Mouse (Mus musculus) liver, embryonic 16.5 days (tissue): ENCODE measurements around the gene Pcdh10. TPM values are rescaled to one million over a fixed set of nuclear protein-coding genes. Genes with fewer than 3 reads are reported as not detected.

Experiments used
- ATAC-seq: fragments of 200-750 bp; cut with Nextera tagmentation; 2 replicates; pipeline ENCODE4 v1.8.0; 2017; ENCODE audit warnings: low read depth, mild to moderate bottlenecking, moderate number of reproducible peaks, moderate library complexity
- H3K27ac ChIP-seq: fragments of 300-500 bp; sonication (generic); 2 replicates; pipeline ENCODE4 v1.5.1; 2014; ENCODE audit warnings: mild to moderate bottlenecking, low read length
- H3K27me3 ChIP-seq: fragments of 300-500 bp; sonication (generic); 2 replicates; pipeline ENCODE4 v1.6.1; 2014; ENCODE audit warnings: low read depth, low read length, mixed read lengths; ENCODE audit not compliant: control insufficient read depth, insufficient read depth
- H3K36me3 ChIP-seq: fragments of 300-500 bp; sonication (generic); 2 replicates; pipeline ENCODE4 v1.6.1; 2014; ENCODE audit warnings: mild to moderate bottlenecking; ENCODE audit not compliant: control insufficient read depth, insufficient read depth
- H3K4me1 ChIP-seq: fragments of 300-500 bp; sonication (generic); 2 replicates; pipeline ENCODE4 v1.6.1; 2014; ENCODE audit warnings: low read depth, low read length, mixed read lengths; ENCODE audit not compliant: control insufficient read depth
- H3K4me2 ChIP-seq: fragments of 300-500 bp; sonication (generic); 2 replicates; pipeline ENCODE4 v1.6.1; 2014; ENCODE audit warnings: low read depth, low read length, mixed read lengths
- H3K4me3 ChIP-seq: fragments of 300-500 bp; sonication (generic); 2 replicates; pipeline ENCODE4 v1.5.1; 2014; ENCODE audit warnings: low read depth, mild to moderate bottlenecking, low read length
- H3K9ac ChIP-seq: fragments of 300-500 bp; sonication (generic); 2 replicates; pipeline ENCODE4 v1.6.1; 2014; ENCODE audit warnings: low read depth, low read length
- H3K9me3 ChIP-seq: fragments of 300-500 bp; sonication (generic); replicated peaks from 2 replicates; pipeline ENCODE4 v1.6.1; 2016; ENCODE audit warnings: low read length; ENCODE audit not compliant: control insufficient read depth
- WGBS: fragments of 180-500 bp; shearing (Covaris S2); extraction: QIAGEN DNeasy Blood & Tissue Kit; methylation state at CpG from one replicate; pipeline ENCODE4 v1.1.7; 2014; ENCODE audit not compliant: insufficient replicate concordance; 5-methylcytosine and 5-hydroxymethylcytosine counted together
- polyA plus RNA-seq: library from polyadenylated mRNA; unstranded; fragments of >200 nt; fragmentation: Nextera tagmentation; extraction: Ambion mirVana; gene quantifications from 2 replicates; pipeline ENCODE4 v1.2.1, GENCODE M21; 2015

The Pcdh10 gene
- not detected in 2 replicates for polyA plus RNA-seq

DNA sequence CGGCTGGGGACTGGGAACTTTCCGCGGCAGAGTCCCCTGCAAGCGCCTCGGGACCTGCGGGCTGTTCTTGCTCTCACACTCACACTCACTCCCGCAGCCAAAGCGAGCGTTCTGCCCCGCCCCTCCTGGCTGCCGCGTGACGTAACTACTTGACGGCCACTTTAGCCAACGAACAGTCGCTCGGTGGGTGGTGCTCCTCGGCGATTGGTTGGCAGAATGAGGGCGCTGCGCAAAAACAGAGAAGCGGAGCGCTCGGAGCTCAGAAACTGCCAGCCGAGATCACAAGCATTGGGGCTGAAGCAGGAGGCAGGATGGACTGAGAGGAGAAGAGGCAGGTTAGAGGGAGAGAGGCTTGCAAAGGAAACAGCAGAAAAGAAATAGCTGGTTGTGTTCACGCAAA lies at the start of gene Pcdh10:
Gene Pcdh10 (plus strand): TSS at position 254 of the 400 bp plus-strand sequence.
- Histone ChIP-seq H3K27me3 (peaks cover 69% of the 10 kb centered on the region), H3K4me1 (peaks cover 3% of the 10 kb centered on the region), H3K4me2 (peak within 1 kb of the TSS; percentile 63), H3K9me3 (no peaks in the 10 kb centered on the region), H3K4me3 (peak within 1 kb of the TSS; percentile 42), H3K27ac (no peak within 1 kb of the TSS), H3K36me3 (no peaks in the 10 kb centered on the region), H3K9ac (no peak within 1 kb of the TSS)
- WGBS = under 1% methylated on average over 26 of the region's 26 CpGs
- ATAC-seq = peak; percentile 83

DNA sequence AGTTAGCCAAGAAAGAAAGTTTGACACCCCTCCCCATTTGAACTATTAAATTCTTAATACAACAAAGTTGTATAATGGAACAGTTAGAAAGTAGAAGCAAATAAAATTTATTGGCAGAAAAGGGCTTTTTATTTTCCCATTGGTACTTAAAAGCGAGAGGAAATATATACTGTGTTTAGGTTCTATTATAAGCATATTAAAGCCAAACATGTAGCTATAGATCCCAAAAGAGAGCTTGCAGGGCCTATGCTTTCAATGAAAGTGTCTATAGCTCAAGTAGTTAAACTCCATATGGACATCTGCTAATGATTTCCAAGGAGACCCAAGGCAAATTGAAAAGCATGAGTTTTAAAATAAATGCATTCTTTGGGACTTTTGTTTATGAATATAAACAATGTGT lies 22.3 kb upstream of the Pcdh10 start:
- no peak overlapping the region for H3K4me3 ChIP-seq
- no peaks in the 10 kb centered on the region for H3K4me1 ChIP-seq
- no peaks in the 10 kb centered on the region for H3K27me3 ChIP-seq
- 67% methylated on average over 1 of the region's 1 CpGs for WGBS
- no peak for ATAC-seq
- H3K9ac ChIP-seq = no peak overlapping the region
- H3K4me2 ChIP-seq = no peak overlapping the region
- H3K36me3 ChIP-seq = no peaks in the 10 kb centered on the region
- H3K27ac ChIP-seq = no peak overlapping the region
- no peaks in the 10 kb centered on the region for H3K9me3 ChIP-seq

DNA sequence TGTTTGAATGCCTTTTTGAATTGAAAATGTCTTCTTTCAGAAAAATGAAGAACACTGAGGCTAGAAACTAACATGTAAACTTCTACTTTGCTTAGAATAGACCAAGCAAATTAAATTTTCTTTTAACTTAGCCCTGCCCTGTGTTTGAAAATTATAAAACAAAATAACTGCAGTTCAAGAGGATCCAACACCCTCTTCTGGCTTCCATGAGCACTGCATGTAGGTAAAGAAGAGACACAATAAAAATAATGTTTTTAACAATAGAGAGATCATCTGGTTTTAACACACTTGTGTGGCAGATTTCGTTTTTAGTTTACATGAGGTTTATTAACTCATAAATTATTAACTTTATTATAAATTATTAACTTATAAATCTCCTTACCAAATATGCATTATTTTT lies 9.2 kb upstream of the Pcdh10 start:
- H3K27me3 ChIP-seq = no peaks in the 10 kb centered on the region
- no peak for ATAC-seq
- no peaks in the 10 kb centered on the region for H3K36me3 ChIP-seq
- H3K9me3 ChIP-seq = no peaks in the 10 kb centered on the region
- no peaks in the 10 kb centered on the region for H3K4me1 ChIP-seq
- WGBS = 27% methylated on average over 1 of the region's 1 CpGs
- no peak overlapping the region for H3K4me3 ChIP-seq
- H3K9ac ChIP-seq = no peak overlapping the region
- no peak overlapping the region for H3K4me2 ChIP-seq
- no peak overlapping the region for H3K27ac ChIP-seq

DNA sequence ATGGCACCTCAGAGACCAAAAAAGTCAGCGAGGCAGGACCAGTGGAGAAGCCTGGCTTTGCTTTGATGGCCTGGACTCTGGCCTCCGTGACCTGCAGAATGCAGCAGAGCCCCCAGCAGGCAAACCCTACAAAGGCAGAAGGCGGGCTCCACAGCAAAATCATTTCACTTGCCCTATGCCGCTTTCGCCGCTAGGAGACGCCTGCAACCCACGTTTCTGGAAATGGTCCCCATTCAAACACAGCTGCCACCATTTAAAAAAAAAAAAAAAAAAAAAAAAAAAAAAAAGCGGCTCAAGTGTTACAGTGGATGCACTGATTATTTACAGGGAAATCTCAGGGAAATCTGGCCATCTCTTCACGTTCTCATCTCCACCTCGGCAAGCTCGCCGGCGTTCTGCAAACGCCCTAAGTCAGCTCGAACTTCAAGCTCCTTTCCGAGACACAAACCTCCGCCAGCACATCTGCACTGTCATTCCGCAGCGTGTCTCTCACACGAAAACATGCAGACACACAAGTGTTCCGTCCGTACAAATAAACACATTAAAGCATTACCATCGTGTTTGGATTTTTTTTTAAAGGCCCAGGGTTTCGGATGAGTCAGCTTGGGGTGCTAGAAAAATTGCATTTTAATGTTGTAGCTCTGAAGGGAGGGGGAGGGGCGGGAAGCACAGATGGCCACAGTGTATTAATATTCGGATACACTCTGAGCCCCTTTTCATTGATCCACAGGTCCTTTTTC lies 2.3 kb upstream of the Pcdh10 start:
- Histone ChIP-seq H3K36me3 (no peaks in the 10 kb centered on the region), H3K9ac (no peak overlapping the region)
- under 1% methylated on average over 27 of the region's 27 CpGs for WGBS

DNA sequence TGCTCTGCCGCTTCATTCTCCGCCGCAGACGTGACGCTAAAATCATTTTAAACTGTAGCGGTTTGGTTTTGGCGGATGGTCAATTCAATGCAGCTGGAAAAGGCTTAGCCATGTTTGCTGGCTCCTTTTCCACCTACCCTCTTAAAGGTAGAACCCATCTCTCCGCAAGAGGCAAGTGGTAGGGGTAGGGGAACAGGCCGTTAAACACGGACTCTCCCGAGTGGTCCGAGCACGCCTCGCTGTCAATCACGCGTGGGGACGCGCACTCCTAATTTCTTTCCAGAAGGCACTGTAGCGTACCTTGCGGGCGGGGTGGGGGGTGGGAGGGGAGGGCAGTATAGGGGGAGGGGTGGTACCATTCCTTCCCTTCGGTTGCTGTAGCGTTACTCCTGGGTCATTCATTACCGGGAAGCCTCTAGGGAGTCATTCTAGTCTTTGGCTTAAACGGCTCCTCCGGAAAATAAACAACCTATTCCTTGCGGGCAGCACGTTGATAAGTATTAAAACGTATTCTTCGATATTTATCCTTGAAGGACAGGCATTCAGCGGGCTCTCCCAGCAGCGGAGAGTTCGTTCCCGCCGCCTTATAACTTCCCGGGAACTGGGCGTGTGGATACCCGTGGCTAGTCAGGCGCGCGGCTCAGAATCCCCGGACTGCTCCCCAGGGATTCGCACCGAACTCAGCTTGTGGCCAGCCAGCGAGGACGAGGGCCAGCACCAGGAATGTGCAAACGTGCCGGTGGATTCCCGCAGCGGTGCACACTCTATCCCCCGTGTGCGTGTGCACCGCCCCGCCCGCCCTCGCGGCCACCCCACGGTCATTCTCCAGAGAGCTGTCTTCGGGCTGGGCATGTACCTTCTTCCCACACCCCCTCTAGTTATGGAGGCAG lies 1.5 kb upstream of the Pcdh10 start:
- no peaks in the 10 kb centered on the region for H3K36me3 ChIP-seq
- H3K4me1 ChIP-seq = peaks cover 3% of the 10 kb centered on the region
- H3K4me2 ChIP-seq = peak overlapping the region; percentile 63
- no peak overlapping the region for H3K9ac ChIP-seq
- H3K4me3 ChIP-seq = peak overlapping the region; percentile 42
- no peak for ATAC-seq
- no peak overlapping the region for H3K27ac ChIP-seq
- H3K9me3 ChIP-seq = no peaks in the 10 kb centered on the region
- peaks cover 63% of the 10 kb centered on the region for H3K27me3 ChIP-seq
- under 1% methylated on average over 59 of the region's 59 CpGs for WGBS

More for the DNA sequence above, 2.3 kb upstream of the Pcdh10 start:
- Histone ChIP-seq H3K9me3 (no peaks in the 10 kb centered on the region), H3K4me1 (peaks cover 3% of the 10 kb centered on the region), H3K4me2 (peak overlapping the region; percentile 63), H3K27me3 (peaks cover 55% of the 10 kb centered on the region), H3K27ac (no peak overlapping the region), H3K4me3 (peak overlapping the region; percentile 42)
- no peak for ATAC-seq

DNA sequence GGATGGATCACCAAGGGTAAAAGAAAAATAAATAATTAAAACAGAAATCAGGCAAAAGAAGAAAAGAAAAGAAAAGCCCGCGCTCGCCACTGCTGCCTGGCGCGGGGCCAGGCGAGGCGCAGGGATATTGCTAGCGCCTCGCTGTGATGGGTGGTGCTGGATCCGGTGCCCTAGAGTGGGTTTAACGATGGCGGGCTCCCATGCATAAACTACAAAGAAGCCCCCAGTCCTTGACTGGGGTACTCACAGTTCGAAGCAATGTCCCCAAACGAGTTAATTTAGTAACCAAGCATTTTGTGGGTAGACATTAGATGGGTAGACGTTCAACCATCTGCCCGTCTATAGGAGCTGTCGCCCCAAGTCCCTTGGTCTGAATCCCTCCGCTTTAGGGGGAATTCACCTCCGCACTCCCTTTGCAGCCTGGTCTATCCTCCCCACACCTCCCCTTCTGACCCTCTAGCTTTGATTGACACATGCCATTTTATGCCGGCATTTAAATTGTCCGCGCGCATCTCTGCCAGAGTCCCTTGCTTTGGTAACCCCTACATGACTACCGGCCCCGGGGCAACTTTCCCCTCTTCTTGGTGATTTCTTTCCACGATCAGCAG lies 703 bp upstream of the Pcdh10 start:
- whole genome bisulfite sequencing = under 1% methylated on average over 26 of the region's 26 CpGs

DNA sequence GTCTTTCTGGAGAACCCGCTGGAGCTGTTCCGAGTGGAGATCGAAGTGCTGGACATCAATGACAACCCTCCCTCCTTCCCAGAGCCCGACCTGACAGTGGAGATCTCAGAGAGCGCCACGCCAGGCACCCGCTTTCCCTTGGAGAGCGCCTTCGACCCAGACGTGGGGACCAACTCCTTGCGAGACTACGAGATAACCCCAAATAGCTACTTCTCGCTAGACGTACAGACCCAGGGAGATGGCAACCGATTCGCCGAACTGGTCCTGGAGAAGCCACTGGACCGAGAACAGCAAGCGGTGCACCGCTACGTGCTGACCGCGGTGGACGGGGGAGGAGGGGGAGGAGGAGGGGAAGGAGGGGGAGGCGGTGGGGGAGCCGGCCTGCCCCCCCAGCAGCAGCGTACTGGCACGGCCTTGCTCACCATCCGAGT lies 1.4 kb downstream of the Pcdh10 start:
- H3K36me3 ChIP-seq = no peaks in the 10 kb centered on the region
- H3K27me3 ChIP-seq = peaks cover 69% of the 10 kb centered on the region
- no peak overlapping the region for H3K4me2 ChIP-seq
- H3K4me1 ChIP-seq = peaks cover 3% of the 10 kb centered on the region
- H3K9me3 ChIP-seq = no peaks in the 10 kb centered on the region
- under 1% methylated on average over 25 of the region's 29 CpGs for WGBS
- no peak overlapping the region for H3K9ac ChIP-seq
- ATAC-seq = no peak
- H3K27ac ChIP-seq = no peak overlapping the region
- H3K4me3 ChIP-seq = no peak overlapping the region

More for the DNA sequence above, 703 bp upstream of the Pcdh10 start:
- ATAC-seq = no peak
- peak overlapping the region; percentile 63 for H3K4me2 ChIP-seq
- H3K9me3 ChIP-seq = no peaks in the 10 kb centered on the region
- no peak overlapping the region for H3K9ac ChIP-seq
- H3K27me3 ChIP-seq = peaks cover 67% of the 10 kb centered on the region
- H3K36me3 ChIP-seq = no peaks in the 10 kb centered on the region
- H3K4me1 ChIP-seq = peaks cover 3% of the 10 kb centered on the region
- peak overlapping the region; percentile 42 for H3K4me3 ChIP-seq
- H3K27ac ChIP-seq = no peak overlapping the region

DNA sequence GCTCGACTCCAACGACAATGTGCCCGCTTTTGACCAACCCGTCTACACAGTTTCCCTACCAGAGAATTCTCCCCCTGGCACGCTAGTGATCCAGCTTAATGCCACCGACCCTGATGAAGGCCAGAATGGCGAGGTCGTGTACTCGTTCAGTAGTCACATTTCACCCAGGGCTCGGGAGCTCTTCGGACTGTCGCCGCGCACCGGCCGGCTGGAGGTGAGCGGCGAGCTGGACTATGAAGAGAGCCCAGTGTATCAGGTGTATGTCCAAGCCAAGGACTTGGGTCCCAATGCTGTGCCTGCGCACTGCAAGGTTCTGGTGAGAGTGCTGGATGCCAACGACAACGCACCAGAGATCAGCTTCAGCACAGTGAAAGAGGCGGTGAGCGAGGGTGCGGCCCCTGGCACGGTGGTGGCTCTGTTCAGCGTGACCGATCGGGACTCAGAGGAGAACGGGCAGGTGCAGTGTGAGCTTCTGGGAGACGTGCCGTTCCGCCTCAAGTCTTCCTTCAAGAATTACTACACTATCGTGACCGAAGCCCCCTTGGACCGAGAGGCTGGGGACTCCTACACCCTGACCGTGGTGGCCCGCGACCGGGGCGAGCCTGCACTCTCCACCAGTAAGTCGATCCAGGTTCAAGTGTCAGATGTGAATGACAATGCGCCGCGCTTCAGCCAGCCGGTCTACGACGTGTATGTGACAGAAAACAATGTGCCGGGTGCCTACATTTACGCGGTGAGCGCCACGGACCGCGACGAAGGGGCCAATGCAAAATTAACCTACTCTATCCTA lies 2.0 kb downstream of the Pcdh10 start:
- Histone ChIP-seq H3K27ac (no peak overlapping the region), H3K4me3 (no peak overlapping the region), H3K27me3 (peaks cover 67% of the 10 kb centered on the region), H3K9ac (no peak overlapping the region), H3K4me2 (peak overlapping the region; percentile 20; the same call in 1 of the 2 replicates), H3K36me3 (no peaks in the 10 kb centered on the region), H3K4me1 (peaks cover 3% of the 10 kb centered on the region), H3K9me3 (no peaks in the 10 kb centered on the region)
- ATAC-seq = no peak
- 3% methylated on average over 55 of the region's 55 CpGs for whole genome bisulfite sequencing
